Mouse (Mus musculus) right cerebral cortex, postnatal 10 days (tissue): ENCODE measurements at regions not wholly inside any gene's neighbourhood (a gene's known extent, or its start where the extent isn't known, plus 50 kb on each side); places are given as distances from the start of the nearest gene placed in this dataset.

Experiments
- DNase-seq, 2 experiments: peaks; one replicate each; pipeline ENCODE4 v3.0.0; 2021; ENCODE audit warnings: low spot score in 2 of 2

DNA sequence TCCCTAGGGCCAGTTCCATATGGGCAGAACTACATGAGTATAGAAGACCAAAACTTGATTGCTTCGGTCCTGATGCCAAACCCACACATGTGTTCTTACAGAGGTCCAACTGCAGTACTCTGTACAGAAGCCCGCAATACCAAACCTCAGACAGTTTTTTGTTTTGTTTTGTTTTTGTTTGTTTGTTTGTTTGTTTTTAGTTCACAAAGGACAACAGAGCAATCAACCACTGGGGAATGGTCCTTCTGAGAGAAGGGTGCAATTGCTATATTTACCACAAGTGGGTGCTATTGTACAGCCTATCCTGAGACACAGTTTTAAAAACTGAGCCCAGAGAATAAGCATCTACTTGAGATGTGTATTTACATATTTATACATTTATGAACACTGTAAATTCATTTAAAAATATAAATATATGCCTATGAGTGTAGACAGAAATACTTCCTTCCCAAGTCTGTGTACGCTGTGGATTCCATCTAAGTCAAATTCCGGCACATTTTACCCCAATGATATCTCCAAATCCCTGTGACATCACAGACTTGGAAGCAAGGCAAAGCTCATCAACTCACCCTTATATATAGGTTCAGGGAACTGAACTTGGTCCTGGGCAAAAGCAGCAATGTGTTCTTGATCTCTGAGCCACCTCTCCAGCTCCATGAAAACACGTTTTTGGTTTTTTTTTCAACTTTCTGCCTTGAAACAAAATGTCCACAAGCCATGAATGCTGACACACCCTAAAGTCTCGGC is 101.3 kb upstream of the A26c2 start:
- DNase-seq: peak in 1 of 2 experiments; percentile 25

GRCm38 (mm10) chr7:62922246-62922645 is 98.8 kb upstream of the A26c2 start:
- DNase-seq: peak; percentile 32 to 53

DNA sequence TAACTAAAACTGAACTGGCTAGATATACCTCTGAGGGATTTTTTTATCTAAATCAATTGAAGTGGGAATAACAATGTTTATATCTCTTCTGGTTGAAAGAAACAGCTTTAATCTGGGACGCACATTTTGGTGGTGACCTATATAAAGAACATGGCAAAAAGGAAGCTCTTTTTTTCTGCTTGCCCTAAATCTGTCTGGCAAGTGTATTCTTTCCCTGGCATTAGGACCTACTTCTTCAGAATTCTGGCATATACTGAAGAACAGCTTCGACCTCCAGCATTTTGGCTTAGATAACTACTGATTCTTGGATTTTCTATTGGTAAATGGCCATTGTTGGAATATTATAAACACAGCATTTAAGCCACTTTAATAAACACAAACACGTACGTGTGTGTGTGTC is 70.9 kb upstream of the A26c2 start:
- no peak for DNase-seq

DNA sequence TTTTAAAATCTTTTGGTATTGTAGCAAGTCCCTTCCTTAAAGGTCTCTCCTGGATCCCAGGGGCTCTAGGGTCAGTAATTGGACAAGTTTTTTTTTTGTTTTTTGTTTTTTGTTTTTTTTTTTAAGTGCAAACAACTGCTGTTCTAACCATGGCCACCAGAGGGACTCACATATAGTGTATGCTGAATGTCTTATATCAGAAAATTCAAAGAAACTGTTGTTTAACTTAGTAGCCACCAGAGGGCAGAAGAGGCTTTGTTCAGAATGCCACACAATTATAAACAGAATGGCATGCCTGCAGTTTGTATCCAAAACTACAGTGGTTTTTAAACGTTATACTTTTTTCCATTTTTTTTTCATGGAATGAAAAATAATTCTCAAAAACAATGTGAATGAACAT is 53.6 kb upstream of the A26c2 start:
- DNase-seq: peak in 1 of 2 experiments; percentile 30
